Mouse (Mus musculus) neural tube, embryonic 10.5 days (tissue): Measurements from ENCODE around the gene Dhcr24.

Experiments used
- DNase-seq: peaks from one replicate; pipeline ENCODE4 v3.0.0-alpha.2; 2017; ENCODE audit warnings: low spot score; ENCODE audit errors: extremely low spot score

Gene Dhcr24

GRCm38 (mm10) chr4:106633281-106634085 is 72.6 kb downstream of the Dhcr24 start:
- no peak for DNase-seq

GRCm38 (mm10) chr4:106634086-106634479 is 73.2 kb downstream of the Dhcr24 start:
- no peak for DNase-seq
